Mouse (Mus musculus) hindbrain, embryonic 13.5 days (tissue): ENCODE results near the gene Adk. TPM values are rescaled to one million over a fixed set of nuclear protein-coding genes. Genes with fewer than 3 reads are reported as not detected.

Experiments
- ATAC-seq: fragments of 200-750 bp; cut with Nextera tagmentation; 2 replicates; pipeline ENCODE4 v1.8.0; 2017; ENCODE audit warnings: moderate TSS enrichment; ENCODE audit not compliant: low FRiP score
- H3K27ac ChIP-seq: fragments of 300-500 bp; sonication (generic); 2 replicates; pipeline ENCODE4 v1.5.1; 2015; ENCODE audit warnings: inconsistent platforms, mild to moderate bottlenecking, moderate library complexity
- H3K27me3 ChIP-seq: fragments of 300-500 bp; sonication (generic); 2 replicates; pipeline ENCODE4 v1.6.1; 2015; ENCODE audit warnings: mild to moderate bottlenecking, inconsistent platforms
- H3K36me3 ChIP-seq: fragments of 300-500 bp; sonication (generic); 2 replicates; pipeline ENCODE4 v1.6.1; 2015; ENCODE audit warnings: mild to moderate bottlenecking, inconsistent platforms
- H3K4me1 ChIP-seq: fragments of 300-500 bp; sonication (generic); replicated peaks from 2 replicates; pipeline ENCODE4 v1.6.1; 2015; ENCODE audit warnings: inconsistent platforms
- H3K4me2 ChIP-seq: fragments of 300-500 bp; sonication (generic); 2 replicates; pipeline ENCODE4 v1.6.1; 2015; ENCODE audit warnings: inconsistent platforms, mild to moderate bottlenecking, moderate library complexity
- H3K4me3 ChIP-seq: fragments of 300-500 bp; sonication (generic); 2 replicates; pipeline ENCODE4 v1.5.1; 2015; ENCODE audit warnings: mild to moderate bottlenecking, inconsistent platforms
- H3K9ac ChIP-seq: fragments of 300-500 bp; sonication (generic); 2 replicates; pipeline ENCODE4 v1.6.1; 2015; ENCODE audit warnings: mild to moderate bottlenecking, inconsistent platforms
- H3K9me3 ChIP-seq: fragments of 300-500 bp; sonication (generic); 2 replicates; pipeline ENCODE4 v1.6.1; 2016; ENCODE audit warnings: inconsistent platforms
- WGBS: fragments of 180-500 bp; shearing (Covaris S2); methylation state at CpG from one replicate; pipeline ENCODE4 v1.1.7; 2015; 5-methylcytosine and 5-hydroxymethylcytosine counted together
- polyA plus RNA-seq: library from polyadenylated mRNA; unstranded; fragments of >200 nt; fragmentation: Nextera tagmentation; extraction: Ambion mirVana; gene quantifications from 2 replicates; pipeline ENCODE4 v1.2.1, GENCODE M21; 2015

Gene Adk
- polyA plus RNA-seq, 1 experiment from 2014 or later, result 42.2 TPM

DNA sequence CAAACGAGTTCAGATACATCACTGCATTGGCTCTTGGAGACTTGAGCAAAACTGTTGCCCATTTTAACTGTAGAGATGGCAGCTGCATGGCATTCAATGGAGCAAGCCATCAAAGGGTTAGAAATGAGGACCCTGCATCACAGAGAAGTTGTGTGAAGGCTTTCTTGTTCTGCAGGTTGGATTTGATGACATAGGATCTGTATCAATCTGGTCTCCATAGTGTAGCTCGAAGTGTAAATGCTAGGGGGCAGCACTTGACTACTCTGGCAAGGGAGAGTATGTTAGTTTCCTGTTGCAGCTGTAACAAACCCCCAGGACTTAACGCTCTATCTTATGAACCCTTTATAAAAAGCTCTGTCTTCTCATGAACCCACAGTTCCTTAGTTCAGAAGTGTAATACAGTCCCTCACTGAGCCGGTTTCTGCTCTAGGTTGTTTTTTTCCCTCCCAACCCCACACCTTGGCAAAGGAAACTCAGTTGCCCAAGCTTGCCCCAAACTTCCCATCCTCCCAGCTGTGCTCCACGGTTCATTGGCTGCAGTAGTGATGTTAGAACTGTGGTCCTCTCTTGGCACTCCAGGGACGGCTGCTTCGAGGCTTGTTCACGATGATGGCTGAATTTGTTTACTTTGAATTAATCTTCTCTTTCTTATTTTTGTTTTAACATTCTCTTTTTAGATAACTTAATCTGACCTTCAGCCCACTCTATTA lies 91.2 kb downstream of the Adk start:
- H3K27ac ChIP-seq, result no peak overlapping the region
- no peaks in the 10 kb centered on the region for H3K4me1 ChIP-seq
- ATAC-seq, result no peak
- H3K9me3 ChIP-seq, result no peaks in the 10 kb centered on the region
- no peaks in the 10 kb centered on the region for H3K36me3 ChIP-seq
- 74% methylated on average over 8 of the region's 8 CpGs for WGBS
- H3K4me3 ChIP-seq, result no peak overlapping the region
- no peaks in the 10 kb centered on the region for H3K27me3 ChIP-seq
- H3K9ac ChIP-seq, result no peak overlapping the region
- H3K4me2 ChIP-seq, result no peak overlapping the region

DNA sequence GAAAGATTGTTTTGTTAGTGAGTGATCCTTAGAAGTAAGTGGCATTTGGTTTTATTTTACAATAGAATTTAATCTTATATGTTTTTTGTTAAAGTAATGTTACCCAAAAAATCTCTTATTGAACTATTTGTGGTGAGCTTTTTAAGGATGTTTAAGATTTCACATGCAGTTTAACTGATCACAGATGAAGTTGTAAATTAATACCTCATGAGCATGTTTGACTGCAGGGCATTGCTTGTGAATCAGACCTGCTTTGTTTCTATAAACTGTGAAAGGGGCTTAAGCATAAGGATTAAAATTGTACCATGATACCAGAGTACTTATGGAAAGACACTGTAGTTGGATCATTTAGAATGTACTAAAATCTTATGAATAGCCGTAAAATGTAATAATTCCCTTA lies 94.8 kb downstream of the Adk start:
- no peak overlapping the region for H3K9ac ChIP-seq
- no peak for ATAC-seq
- no peaks in the 10 kb centered on the region for H3K36me3 ChIP-seq
- no peaks in the 10 kb centered on the region for H3K9me3 ChIP-seq
- no peaks in the 10 kb centered on the region for H3K27me3 ChIP-seq
- H3K4me2 ChIP-seq, result no peak overlapping the region
- no peaks in the 10 kb centered on the region for H3K4me1 ChIP-seq
- no peak overlapping the region for H3K27ac ChIP-seq
- WGBS, result 92% methylated on average over 1 of the region's 1 CpGs
- no peak overlapping the region for H3K4me3 ChIP-seq

DNA sequence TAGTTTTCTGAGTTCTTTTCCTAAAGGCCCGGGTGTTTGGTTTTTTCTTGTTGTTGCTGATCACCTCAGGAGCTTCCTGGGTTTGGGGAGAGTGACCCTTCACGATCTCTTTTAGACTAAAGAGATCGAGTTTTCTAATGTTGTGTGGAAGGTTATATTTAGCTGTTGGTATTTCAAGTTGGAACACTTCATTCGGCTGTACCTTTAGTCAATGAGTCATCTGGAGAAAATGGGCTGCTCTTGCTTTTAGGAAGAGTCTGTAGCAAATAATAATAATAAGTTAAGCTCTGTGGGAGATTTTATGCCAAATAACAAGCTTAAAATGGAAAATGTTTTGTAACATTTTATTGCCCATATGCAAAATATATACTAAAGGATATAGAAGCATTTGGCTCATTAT lies 97.9 kb downstream of the Adk start:
- 87% methylated on average over 4 of the region's 4 CpGs for WGBS
- ATAC-seq, result no peak

DNA sequence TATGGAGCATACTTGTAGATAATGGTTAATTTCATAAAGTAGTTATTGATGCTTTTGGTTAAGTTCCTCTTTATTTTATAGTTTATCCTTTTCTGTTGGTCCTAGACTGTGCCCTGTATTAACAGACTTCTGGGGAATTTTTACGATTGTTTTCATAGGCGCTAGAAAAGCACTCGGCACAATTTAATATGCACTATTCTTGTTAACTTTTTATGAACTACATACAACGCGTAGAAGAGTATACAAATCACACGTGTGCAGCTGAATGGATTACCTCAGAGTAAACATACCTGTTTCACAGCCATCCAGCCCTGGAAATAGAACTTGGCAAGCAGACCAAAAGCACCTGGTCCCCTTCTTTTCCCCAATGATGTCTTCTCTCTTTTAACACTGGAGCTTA lies 99.7 kb downstream of the Adk start:
- WGBS, result 97% methylated on average over 6 of the region's 6 CpGs
- no peak overlapping the region for H3K27ac ChIP-seq
- no peak overlapping the region for H3K4me3 ChIP-seq
- H3K27me3 ChIP-seq, result no peaks in the 10 kb centered on the region
- no peak overlapping the region for H3K4me2 ChIP-seq
- H3K4me1 ChIP-seq, result no peaks in the 10 kb centered on the region
- no peak overlapping the region for H3K9ac ChIP-seq
- ATAC-seq, result no peak
- no peaks in the 10 kb centered on the region for H3K9me3 ChIP-seq
- no peaks in the 10 kb centered on the region for H3K36me3 ChIP-seq

More for the DNA sequence above, 97.9 kb downstream of the Adk start:
- H3K4me1 ChIP-seq, result no peaks in the 10 kb centered on the region
- H3K9ac ChIP-seq, result no peak overlapping the region
- H3K9me3 ChIP-seq, result no peaks in the 10 kb centered on the region
- H3K27ac ChIP-seq, result no peak overlapping the region
- no peaks in the 10 kb centered on the region for H3K36me3 ChIP-seq
- no peak overlapping the region for H3K4me2 ChIP-seq
- no peaks in the 10 kb centered on the region for H3K27me3 ChIP-seq
- no peak overlapping the region for H3K4me3 ChIP-seq

DNA sequence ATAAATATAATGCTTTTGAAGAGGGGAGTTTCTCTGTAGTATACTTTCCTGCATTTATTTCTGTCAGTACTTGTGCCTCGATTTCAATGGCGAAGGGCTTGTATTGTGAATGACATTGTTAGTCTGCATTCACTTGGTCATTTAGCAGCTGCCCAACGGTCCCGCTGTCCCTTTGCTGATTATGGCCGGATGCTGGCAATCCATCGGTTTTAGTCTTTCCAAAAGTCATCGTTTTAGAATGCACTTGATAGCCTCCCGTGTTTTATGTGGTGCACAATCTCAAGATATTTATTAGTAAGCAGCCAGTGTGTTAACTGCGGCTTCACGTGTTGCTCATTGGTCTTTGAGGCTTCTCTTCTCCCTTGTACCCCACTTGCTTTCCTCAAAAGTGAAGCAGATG lies 113.3 kb downstream of the Adk start:
- no peak overlapping the region for H3K9ac ChIP-seq
- no peaks in the 10 kb centered on the region for H3K9me3 ChIP-seq
- H3K4me1 ChIP-seq, result no peaks in the 10 kb centered on the region
- H3K36me3 ChIP-seq, result no peaks in the 10 kb centered on the region
- no peak overlapping the region for H3K4me3 ChIP-seq
- no peak overlapping the region for H3K27ac ChIP-seq
- no peak for ATAC-seq
- 39% methylated on average over 10 of the region's 10 CpGs for WGBS
- no peaks in the 10 kb centered on the region for H3K27me3 ChIP-seq
- no peak overlapping the region for H3K4me2 ChIP-seq

DNA sequence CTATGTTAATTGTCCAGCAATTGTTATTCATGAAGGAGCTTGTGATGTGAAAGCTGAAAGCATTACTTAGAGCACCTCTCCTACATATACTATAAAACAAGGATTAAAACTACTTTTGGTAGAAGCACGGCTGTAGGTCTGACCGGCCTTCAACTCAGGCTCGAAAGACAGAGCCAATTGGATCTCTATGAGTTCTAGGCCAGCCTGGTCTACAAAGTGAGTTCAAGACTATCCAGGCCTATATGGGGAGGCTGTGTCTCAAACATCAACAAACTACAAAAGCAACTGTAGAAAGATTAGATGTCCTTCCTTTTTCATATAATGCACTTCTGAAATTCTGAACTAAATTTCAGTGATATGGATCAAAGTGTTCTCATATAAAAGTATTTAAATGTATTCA lies 113.7 kb downstream of the Adk start:
- no peaks in the 10 kb centered on the region for H3K27me3 ChIP-seq
- H3K36me3 ChIP-seq, result no peaks in the 10 kb centered on the region
- H3K9ac ChIP-seq, result no peak overlapping the region
- H3K4me2 ChIP-seq, result no peak overlapping the region
- H3K4me3 ChIP-seq, result no peak overlapping the region
- no peaks in the 10 kb centered on the region for H3K9me3 ChIP-seq
- WGBS, result 77% methylated on average over 3 of the region's 3 CpGs
- no peak for ATAC-seq
- H3K4me1 ChIP-seq, result no peaks in the 10 kb centered on the region
- H3K27ac ChIP-seq, result no peak overlapping the region

DNA sequence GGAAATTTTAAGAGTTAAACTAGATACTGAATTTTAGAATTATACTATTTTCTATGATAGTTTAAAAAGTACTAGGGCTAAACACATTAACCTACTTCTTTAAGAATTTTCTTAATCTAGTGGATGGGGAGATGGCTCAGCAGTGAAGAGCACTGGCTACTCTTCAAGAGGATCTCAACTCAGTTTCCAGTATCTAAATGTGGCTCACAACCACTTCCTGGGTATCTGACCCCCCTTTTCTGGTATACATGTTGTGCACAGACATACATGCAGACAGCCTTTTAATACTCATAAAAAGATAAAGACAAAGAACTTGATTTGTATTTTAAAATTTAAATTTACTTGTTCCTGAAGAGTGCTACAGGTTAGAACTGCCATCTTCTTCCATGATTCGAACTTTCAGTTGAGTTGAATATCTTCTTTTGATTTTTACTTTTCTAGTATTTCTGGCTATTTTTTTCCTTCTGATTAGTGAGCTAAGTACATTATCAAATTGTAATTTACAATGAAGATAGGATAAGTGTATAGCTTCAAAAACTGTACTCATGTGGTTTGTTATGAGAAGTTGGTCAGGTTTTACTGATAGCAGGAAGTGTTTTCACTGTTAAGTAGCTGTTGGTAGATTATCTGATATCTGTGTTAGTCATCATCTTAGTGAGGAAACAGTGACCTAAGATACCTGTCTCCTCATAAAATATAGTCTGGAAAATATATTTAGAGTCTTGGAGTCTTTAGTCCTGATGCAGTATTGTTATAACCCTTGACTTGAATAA lies 121.8 kb downstream of the Adk start:
- 93% methylated on average over 1 of the region's 1 CpGs for WGBS
- no peak for ATAC-seq
- no peaks in the 10 kb centered on the region for H3K36me3 ChIP-seq
- H3K27ac ChIP-seq, result no peak overlapping the region
- no peak overlapping the region for H3K9ac ChIP-seq
- no peaks in the 10 kb centered on the region for H3K4me1 ChIP-seq
- H3K27me3 ChIP-seq, result no peaks in the 10 kb centered on the region
- H3K9me3 ChIP-seq, result no peaks in the 10 kb centered on the region
- H3K4me3 ChIP-seq, result no peak overlapping the region
- no peak overlapping the region for H3K4me2 ChIP-seq

DNA sequence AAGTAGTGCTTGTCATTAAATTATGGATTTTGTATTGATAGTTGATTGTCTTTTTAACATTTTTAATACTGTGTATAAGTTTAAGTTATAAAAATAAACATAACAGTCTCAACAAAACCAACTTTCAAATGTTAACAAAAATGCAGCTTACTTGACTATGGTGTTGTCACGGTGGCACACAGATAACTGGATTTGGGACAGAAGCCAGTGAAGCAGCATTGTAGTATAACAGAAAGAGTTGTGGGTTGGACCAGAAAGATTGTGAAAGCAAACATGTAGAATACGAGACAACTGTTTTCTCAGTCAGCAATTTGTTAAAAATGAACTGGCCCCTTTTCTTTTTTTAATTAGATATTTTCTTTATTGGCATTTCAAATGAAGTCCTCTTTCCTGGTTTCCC lies 122.4 kb downstream of the Adk start:
- Histone ChIP-seq H3K4me3 (no peak overlapping the region), H3K36me3 (no peaks in the 10 kb centered on the region), H3K27ac (no peak overlapping the region), H3K4me1 (no peaks in the 10 kb centered on the region), H3K9me3 (no peaks in the 10 kb centered on the region), H3K9ac (no peak overlapping the region), H3K4me2 (no peak overlapping the region), H3K27me3 (no peaks in the 10 kb centered on the region)
- ATAC-seq, result no peak
- 91% methylated on average over 2 of the region's 2 CpGs for WGBS

DNA sequence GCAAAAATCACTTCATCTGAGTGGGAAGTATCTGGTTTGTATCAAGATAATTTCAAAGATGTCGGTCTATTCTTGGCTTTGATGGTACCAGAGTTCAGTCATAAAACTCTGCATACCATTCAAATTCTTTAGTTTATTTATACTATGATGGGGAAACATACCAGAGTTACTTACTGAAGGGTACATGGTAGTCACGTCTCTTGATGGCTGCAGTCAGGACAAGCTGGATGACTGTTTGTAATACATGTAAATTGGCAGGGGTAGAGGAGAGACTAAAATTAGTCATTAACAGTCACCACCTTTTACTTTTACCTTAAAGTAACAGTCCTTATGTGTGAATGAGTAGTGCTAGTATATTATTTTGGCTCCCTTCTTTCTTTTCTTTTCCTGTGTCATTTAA lies 125.4 kb downstream of the Adk start:
- Histone ChIP-seq H3K9ac (no peak overlapping the region), H3K4me2 (no peak overlapping the region), H3K4me3 (no peak overlapping the region), H3K9me3 (no peaks in the 10 kb centered on the region), H3K27me3 (no peaks in the 10 kb centered on the region), H3K4me1 (no peaks in the 10 kb centered on the region), H3K27ac (no peak overlapping the region), H3K36me3 (no peaks in the 10 kb centered on the region)
- WGBS, result 81% methylated on average over 2 of the region's 2 CpGs
- no peak for ATAC-seq

DNA sequence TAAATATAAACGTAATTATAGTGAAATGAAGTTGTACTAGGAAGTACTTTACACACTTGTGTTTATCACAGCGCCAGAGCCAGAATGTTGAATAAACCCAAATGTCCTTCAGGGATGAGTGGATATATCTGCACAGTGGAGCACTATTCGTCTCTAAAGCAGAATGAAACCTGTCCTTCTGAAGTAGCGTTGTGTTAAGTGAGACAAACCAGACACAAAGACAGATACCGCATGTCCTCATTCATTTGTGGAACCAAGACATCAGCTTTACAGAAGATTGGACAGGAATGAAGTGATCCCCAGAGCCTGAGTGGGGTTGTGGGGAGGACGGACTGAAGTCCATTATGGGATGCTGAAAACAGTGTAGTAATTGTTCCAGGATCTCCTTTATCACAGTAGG lies 126.0 kb downstream of the Adk start:
- no peaks in the 10 kb centered on the region for H3K27me3 ChIP-seq
- H3K4me2 ChIP-seq, result no peak overlapping the region
- no peaks in the 10 kb centered on the region for H3K36me3 ChIP-seq
- no peaks in the 10 kb centered on the region for H3K4me1 ChIP-seq
- no peaks in the 10 kb centered on the region for H3K9me3 ChIP-seq
- no peak overlapping the region for H3K4me3 ChIP-seq
- 83% methylated on average over 6 of the region's 6 CpGs for WGBS
- H3K27ac ChIP-seq, result no peak overlapping the region
- no peak for ATAC-seq
- H3K9ac ChIP-seq, result no peak overlapping the region

DNA sequence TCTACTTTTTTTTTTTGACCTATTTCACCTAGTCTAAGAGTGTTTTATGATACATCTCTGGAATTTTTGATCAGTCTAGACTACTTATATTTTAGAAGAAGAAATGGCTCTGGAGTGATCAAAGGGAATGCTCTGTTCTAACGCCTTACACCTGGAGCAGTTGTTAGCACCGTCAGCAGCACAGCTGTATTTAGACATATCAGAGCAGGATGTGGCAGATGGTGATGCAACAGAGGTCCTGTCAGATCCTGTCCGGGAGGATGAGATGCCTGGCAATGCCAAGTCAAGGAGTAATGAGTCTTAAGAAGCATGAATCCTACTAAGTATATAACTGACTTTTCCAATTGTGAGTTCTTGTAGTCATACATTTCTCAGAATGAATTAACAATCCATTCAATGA lies 128.7 kb downstream of the Adk start:
- Histone ChIP-seq H3K4me2 (no peak overlapping the region), H3K36me3 (no peaks in the 10 kb centered on the region), H3K27me3 (no peaks in the 10 kb centered on the region), H3K4me3 (no peak overlapping the region), H3K4me1 (no peaks in the 10 kb centered on the region), H3K9ac (no peak overlapping the region), H3K27ac (no peak overlapping the region), H3K9me3 (no peaks in the 10 kb centered on the region)
- no peak for ATAC-seq
- 83% methylated on average over 3 of the region's 3 CpGs for WGBS

DNA sequence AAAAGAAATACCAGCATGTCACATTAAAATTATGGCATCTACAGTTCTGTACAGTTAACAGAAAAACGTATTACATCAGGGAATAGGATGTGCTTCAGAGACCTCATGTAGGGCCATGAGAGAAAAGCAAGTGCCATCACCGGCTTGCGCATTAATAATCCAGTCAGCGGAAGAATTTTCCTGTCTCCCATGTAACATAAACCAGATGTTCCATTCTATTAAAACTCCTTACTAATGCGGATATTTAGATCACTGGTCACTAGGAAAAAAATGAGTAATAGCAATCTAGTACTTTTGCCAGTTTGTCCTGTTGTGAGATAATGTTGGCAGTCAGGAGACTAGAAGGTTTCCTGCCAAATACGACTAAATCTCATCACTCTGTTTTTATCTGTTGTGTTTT lies 139.6 kb downstream of the Adk start:
- peaks cover 7% of the 10 kb centered on the region for H3K4me1 ChIP-seq
- no peaks in the 10 kb centered on the region for H3K9me3 ChIP-seq
- no peaks in the 10 kb centered on the region for H3K27me3 ChIP-seq
- H3K9ac ChIP-seq, result no peak overlapping the region
- H3K4me2 ChIP-seq, result no peak overlapping the region
- no peak for ATAC-seq
- H3K36me3 ChIP-seq, result no peaks in the 10 kb centered on the region
- H3K4me3 ChIP-seq, result no peak overlapping the region
- no peak overlapping the region for H3K27ac ChIP-seq
- WGBS, result 78% methylated on average over 6 of the region's 6 CpGs

DNA sequence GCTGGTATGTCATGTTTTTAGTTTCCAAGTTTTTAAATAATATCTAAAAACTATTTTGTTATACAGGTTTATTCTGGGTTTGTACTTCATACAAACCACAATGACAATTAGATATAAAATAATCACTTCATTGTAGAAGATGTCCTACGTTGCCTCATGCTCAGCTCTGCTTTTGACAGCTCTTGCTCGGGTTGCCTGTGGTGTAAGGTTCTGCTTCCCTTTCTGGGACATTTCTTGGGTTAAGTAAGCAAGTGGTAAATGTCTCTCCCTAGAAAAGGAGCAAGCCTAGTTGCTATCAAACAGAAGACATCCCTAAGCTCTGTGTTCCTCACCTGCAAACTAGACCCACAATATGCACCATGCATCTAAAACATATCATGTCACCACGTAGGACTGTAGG lies 140.4 kb downstream of the Adk start:
- H3K9ac ChIP-seq, result no peak overlapping the region
- no peaks in the 10 kb centered on the region for H3K9me3 ChIP-seq
- H3K27me3 ChIP-seq, result no peaks in the 10 kb centered on the region
- no peak overlapping the region for H3K4me2 ChIP-seq
- 92% methylated on average over 3 of the region's 3 CpGs for WGBS
- H3K27ac ChIP-seq, result no peak overlapping the region
- H3K4me1 ChIP-seq, result peaks cover 7% of the 10 kb centered on the region
- H3K4me3 ChIP-seq, result no peak overlapping the region
- no peak for ATAC-seq
- no peaks in the 10 kb centered on the region for H3K36me3 ChIP-seq
